Mouse (Mus musculus): ENCODE measurements around the gene Naaa.

Gene Naaa

GRCm38 (mm10) chr5:92277437-92278394 lies at the start of gene Naaa:
TSS of gene Naaa (minus strand) at chr5:92278170.
- peak; percentile 73 for DNase-seq (ENCODE audit: extremely low read depth, low read depth)

- no peak for DNase-seq (ENCODE audit: extremely low read depth, low read depth)
These were observed 49.4 kb upstream of the Naaa start for GRCm38 (mm10) chr5:92327367-92327766.

DNA sequence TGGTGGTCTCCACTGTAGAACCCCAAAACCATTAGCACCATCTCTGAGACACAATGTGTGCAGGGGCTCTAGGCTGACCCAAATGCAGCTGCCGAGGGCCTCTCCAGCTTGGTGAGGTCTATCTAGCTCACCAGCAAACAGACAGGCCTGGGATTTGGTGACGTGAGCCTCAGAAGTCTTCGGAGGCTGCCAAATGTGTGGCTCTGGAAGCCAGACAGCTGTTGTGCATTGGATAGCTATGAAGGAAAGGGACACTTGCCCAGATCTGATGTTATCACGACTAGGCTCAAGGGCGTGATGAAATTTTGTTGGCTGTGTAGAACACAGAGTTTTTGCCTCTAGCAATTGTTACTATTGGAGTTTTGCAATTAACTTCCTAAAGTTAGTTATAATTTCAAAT lies 45.3 kb upstream of the Naaa start:
- no peak for DNase-seq (ENCODE audit: extremely low read depth, low read depth)

DNA sequence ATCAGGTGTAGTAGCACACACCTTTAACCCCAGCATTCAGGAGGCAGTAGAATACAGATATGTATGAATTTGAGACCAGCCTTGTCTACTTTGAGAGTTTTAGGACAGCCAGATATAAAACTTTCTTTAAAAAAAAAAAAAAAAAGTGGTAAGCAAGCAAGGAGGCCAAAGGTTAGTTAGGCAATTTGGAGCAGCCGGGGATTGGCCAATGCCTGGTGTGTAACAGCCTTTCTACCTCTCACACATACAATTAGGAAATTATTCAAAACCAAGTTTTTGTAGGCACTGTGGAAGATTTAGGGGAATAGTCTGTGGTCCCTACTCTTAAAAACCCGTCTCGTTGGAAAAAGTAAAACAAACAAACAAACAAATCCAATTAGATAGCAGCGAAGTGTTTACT lies 44.6 kb upstream of the Naaa start:
- DNase-seq (ENCODE audit: extremely low read depth, low read depth), result no peak

DNA sequence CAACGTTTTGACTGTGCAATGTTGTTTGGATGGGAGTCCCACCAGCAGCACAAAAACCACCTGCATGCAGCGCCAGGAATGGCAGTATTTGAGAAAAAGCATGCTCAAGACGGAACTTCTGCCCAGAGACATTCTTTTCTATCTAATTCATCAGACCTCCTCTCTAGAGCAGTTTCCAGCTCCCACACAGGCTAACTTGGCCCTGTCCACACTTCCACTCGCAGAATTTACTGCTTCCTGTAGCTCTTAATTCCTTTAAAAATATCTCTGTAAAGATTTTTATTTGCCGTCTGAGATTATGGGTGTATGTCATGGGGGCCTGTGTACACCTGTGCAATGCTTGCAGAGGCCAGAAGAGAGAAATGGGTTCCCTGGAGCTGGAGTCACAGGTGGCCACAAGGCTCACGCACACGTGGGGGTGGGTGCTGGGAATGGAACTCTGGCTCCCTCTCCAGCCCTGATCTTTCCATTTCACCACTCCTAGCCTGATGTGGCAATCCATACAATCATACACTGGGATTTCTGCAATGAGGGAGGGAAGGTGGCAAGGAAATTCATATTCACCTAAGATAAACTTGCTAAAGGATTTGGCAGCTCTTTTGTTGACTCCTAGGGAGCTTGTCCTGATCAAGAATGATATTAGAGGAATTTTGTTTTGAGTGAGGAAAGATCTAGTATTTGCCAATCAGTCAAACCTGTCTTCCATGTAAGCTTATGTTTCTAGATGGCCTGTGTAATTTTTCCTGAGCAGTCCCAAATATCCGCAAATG lies 43.8 kb upstream of the Naaa start:
- no peak for DNase-seq (ENCODE audit: extremely low read depth, low read depth)

DNA sequence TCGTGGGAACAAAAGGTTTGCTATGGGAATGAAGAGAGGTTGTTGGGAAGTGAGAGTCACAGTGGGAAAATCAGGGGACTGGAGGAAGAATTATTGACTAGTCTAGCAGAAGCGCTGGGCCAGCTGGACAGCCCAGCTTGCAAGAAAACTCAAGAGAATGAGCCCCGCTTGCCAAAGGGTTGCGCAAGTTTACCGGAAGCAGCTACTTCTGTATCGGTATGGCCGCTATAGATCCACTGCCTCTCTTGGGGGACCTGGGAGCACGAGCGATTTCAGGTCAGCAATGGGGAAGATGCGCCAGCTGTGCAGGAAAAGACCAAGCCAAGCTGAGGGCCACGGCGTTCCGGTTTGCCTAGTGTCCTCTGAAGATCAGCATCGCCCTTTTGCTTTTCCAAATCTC lies 40.6 kb upstream of the Naaa start:
- no peak for DNase-seq (ENCODE audit: extremely low read depth, low read depth)

DNA sequence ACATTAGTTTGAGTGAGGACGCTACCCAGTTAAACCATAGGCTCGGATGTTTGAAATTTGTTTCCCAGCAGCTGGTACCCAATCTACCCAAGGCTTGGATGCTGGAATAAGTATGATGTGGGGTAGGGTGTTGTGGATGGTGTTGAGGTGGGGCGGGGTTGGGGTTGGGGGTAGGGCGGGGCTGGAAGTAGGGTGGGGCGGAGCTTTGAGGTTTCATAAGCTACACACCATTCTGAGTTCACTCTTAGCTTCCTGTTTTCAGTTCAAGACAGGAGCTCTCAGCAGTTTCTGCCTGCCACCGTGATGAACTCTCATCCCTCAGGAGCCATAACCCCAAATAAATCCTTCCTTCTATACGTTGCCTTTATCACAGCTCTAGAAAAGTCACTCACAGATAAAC lies 40.1 kb upstream of the Naaa start:
- peak; percentile 41 for DNase-seq (ENCODE audit: extremely low read depth, low read depth)

DNA sequence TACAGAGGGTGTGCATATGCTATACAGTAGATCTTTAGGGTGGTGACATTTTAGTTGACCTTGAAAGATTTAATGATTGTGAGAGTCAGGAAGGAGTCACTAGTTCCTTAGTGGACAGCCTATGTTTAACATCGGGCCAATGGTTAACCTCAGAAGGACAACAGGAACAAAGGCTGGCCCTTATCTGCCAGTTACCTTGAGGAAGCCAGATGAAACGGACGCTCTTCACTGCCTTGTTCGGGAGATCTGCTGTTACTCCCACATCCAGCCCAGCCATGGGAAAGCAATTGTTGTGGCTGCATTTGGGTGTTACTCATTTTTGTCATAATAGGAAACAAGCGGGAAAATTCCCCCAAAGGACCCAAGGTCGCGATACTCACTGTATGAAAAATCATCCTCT lies 35.8 kb upstream of the Naaa start:
- DNase-seq (ENCODE audit: extremely low read depth, low read depth), result no peak

DNA sequence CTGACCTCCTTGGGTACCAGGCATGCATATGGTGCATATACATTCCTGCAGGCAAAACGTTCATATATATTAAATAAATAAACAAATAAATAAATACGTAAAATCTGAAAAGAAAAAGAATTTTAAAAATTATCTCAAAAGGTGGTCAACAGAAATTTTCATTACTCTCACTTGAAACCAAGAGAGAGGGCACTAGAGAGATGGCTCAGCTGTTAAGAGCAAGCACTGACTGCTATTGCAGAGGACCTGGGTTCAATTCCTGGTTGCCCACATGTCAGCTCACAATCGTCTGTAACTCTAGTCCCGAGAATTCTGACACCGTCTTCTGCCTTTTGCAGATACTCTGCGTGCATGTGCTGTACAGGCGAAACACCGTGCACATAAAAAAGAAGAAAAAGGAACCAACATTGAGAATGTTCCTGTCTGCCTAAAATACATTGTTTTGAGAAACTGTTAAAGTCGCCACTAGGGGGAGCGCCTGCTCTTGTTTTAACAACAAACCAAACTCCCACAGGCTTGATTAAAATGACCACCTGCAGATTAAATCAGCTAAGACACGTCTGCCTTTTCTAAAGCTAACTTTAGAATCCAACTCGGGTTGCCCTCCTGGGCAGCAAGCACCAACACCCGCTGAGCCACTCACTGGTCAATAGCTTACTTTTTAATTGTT lies 34.2 kb upstream of the Naaa start:
- peak; percentile 78 for DNase-seq (ENCODE audit: extremely low read depth, low read depth)

DNA sequence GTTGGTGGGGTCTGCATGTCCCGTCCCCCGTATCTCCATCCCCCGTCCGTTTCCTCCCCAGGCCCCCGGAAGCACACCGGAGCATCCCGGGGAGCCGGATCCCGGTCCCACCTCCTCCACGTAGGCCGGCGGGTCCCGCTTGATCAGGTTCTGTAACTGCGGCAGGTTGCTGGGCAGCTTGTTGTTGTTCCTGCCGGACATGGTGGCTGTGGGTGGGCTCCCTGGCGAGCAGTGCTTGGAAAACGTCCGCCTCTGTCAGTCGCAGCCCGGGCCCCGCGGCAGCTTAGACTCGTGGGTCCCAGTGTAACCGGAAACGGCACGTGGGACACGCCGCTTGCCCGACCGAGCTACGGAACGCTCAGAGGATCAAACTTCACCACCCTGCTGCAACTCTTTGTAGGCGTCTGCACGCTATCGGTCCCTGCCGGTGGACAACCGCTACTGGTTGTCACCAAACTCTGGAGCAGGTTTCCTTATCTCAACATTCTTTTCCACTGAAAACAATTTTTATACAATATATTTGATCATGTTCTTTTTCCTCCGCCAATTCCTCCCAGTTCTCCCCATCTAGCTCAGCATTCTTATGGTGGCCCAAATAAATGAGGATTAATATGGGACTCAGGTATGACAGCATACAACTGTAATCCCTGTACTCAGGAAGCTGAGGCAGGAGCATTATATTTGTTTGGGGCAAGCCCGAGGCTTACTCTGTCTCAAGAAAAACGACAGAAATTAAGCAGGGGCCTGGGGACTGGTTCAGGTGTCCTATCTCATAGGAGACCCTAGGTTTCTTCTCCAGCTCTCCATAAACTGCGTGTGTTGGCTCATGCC lies 31.9 kb upstream of the Naaa start, which contains the start of gene Sdad1:
Gene Sdad1 (minus strand): TSS at position 799 of the 831 bp plus-strand sequence.
- DNase-seq (ENCODE audit: extremely low read depth, low read depth), result peak; percentile 89

DNA sequence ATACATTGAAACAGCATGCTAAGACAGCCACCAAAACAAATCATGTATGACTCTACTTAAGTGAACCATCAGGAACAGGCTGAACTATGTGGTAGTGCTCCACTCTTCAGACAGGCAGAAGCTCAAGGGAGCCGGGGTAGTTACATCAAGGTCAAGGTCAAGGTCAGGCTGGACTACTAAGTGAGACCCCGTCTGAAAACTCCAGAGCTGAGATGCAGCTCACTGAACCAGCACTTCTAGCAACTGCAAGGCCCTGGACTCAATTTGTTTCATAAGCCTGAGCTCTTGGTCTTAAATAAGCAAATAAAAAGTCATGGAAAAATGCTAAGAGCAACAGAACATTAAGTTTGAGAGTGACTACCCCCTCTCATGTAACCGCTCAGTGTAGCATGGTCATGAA lies 26.3 kb upstream of the Naaa start:
- DNase-seq (ENCODE audit: extremely low read depth, low read depth), result no peak

GRCm38 (mm10) chr5:92302149-92302840 lies 24.3 kb upstream of the Naaa start:
- DNase-seq (ENCODE audit: extremely low read depth, low read depth), result no peak

GRCm38 (mm10) chr5:92294525-92294924 lies 16.6 kb upstream of the Naaa start:
- no peak for DNase-seq (ENCODE audit: extremely low read depth, low read depth)

- no peak for DNase-seq (ENCODE audit: extremely low read depth, low read depth)
These were observed 13.9 kb upstream of the Naaa start for GRCm38 (mm10) chr5:92291652-92292414.

- no peak for DNase-seq (ENCODE audit: extremely low read depth, low read depth)
These were observed 9.9 kb upstream of the Naaa start for GRCm38 (mm10) chr5:92287840-92288239.

- DNase-seq (ENCODE audit: extremely low read depth, low read depth), result peak; percentile 65
These were observed 5.1 kb upstream of the Naaa start for GRCm38 (mm10) chr5:92283107-92283506.

GRCm38 (mm10) chr5:92282571-92282970 lies 4.6 kb upstream of the Naaa start:
- DNase-seq (ENCODE audit: extremely low read depth, low read depth), result no peak

DNA sequence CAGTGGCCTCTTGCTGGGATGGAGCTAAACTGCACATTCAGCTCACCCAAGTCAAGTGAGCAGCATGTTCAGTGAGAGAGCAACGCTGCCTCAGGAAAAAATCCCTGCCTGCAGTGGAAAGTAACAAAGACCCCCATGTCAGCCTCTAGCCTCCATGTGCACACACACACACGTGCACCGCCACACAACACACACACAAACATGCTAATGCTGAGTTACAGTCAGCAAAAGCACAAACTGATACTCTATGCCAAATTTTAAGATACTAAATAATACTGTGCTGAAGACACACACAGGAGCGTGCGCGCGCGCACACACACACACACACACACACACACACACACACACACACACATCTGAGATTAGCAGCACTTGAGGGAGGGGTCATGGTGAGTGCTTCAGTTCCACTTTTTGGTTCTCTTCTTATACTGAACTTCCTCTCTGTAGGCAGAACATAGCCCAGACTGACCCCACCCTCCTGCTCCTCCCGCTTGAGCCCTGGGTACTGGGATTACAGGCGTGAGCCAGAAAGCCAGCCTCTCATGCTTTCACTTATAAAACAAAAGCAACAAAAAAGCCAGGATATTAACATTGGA lies 1.1 kb upstream of the Naaa start:
- DNase-seq (ENCODE audit: extremely low read depth, low read depth), result peak; percentile 91

DNA sequence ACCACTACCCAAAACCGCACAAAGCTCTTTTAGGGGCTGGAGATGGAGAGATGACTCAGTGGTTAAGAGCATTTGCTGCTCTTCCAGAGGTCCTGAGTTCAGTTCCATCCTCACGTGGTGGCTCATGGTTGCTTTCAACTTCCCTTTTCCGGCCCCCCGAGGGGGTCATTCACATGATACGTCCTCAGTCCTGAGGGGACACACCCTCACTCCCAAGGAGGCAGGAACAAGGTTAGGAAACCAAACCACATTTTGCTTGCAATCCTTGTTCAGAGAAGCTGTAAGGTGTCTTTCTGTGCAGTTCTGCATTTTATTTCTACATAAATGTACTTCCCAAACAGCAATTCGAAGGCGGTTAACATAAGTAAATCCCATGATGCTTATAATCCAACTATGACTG lies 7.5 kb downstream of the Naaa start:
- DNase-seq (ENCODE audit: extremely low read depth, low read depth), result no peak
